Mouse (Mus musculus): ENCODE measurements at regions not wholly inside any gene's neighbourhood (a gene's known extent, or its start where the extent isn't known, plus 50 kb on each side); places are given as distances from the start of the nearest gene placed in this dataset.
"Not testable (repeated sequence)": the region's sequence is repeated elsewhere in the genome, so short reads cannot be mapped to it uniquely, and the experiment has no call there.

DNA sequence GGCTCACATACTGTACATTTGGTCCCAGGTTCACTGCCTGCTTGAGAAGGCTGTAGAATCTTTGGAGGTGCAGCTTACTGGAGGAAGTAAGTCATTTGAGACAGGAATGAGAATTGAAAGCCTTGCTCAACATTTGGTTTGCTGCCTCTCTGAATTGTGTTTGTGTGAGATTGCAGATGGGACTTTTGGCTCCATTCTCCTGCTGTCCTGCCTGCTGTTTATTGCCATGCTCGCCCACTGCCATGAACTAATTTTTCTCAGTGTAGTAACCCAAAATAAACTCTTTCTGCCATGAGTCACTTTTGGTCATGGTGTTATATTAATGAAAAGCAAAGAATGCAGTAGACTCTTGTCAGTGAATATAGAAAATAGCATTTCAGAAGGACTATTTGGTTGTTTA, 368.1 kb downstream of the Gm8797 start:
- in situ Hi-C loops (cut with MboI, MseI): no loop called here

DNA sequence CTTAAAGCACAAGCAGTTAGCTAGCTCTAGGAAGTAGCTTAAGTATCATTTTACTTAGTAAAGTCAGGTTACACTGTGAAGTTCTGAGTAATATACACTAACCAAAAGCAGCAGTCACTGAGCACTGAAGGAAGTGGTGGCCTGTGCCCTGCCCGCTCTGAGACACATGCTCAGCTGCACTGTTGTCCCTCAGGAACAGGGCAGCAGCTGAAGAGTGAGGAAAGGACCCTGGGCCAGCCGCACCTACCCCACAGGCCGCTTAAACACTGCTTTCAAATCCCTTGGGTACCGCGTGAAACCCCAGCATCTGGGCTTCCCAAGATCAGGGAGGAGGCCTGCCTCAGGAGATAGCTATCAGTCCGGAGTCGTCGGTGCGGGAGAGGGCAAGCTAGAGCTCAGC, 385.1 kb downstream of the Gm8797 start:
- in situ Hi-C loops (cut with MboI, MseI): not testable (repeated sequence)

DNA sequence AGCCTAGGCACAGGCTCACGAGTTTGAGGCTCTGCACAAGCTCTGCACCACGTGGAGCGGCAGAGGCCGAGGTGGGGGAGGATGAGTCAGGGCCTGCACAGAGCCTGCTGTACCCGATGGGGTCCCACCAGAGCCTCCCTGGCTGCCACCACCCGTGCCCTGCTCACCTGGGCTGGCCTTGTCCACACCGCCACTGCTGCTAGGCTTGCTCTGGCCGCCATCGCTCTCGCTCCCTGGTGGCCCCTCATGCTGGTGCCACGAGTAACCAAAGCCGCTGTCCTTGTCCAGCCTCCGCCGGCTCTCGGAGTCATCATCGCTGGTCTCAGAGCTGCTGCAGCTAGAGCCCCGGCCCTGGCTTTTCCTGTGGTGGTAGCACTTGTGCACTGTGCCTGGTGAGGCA, 386.8 kb downstream of the Gm8797 start:
- in situ Hi-C loops (cut with MboI, MseI): no loop called here

DNA sequence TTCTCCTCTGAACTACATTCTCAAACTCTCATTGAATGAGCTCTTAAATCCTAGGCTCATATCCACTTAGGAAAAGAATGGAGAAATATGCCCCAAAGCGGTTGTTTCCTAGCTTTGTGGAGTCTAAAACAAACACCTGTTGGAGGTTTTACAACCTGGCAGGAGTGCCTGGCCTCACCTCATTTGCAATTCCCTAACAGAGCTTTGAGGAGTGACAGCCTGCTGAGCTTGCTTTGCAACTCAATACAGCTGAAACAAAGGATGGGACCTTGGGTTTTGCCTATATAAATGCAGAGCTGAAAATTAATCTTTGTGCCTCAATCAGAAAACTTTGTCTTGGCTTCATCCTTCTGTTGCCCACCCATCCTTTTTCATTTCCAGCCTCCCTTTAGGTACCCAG, 423.2 kb downstream of the Gm8797 start:
- in situ Hi-C loops (cut with MboI, MseI): no loop called here

DNA sequence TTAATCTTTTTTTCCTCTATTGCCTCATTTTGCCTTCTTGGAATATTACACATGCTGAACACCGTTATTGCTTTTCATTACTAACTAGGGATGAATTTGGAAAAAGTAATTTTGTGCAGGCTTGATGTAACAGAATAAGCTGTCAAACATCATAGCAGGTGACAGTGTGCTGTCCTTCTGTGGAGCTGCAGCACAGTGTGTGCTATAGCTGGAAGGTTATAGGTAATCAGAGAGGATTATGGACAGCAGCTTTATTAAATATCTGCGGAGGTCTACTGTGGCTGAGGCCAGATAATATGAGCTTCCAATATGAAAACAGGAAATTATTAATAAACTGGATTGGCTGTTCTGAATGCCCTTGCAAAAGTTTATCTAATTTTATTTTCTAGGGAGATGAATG, 431.9 kb downstream of the Gm8797 start:
- in situ Hi-C loops (cut with MboI, MseI): loop anchor here in 1 of 2 experiments (10.0 kb wide), 1 partner anchor 418 kb away; no protein-coding TSS in a partner anchor

DNA sequence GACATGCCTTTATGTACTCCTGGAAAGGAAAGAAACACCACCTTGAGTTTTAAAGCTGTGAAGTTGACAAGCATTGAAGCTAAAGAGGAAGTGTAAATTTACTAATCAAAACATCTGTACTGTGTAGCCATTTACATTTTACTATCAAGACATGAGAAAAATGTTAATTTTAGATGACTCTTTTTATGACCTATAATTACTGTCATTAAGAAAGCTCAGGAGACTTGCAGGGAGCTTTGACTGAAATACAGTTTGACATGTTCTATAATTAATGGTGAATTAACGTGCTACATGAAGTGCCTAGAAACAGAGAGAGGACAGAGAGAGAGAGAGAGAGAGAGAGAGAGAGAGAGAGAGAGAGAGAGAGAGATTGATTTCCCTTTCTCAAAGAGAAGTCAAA, 432.8 kb downstream of the Gm8797 start:
- in situ Hi-C loops (cut with MboI, MseI): loop anchor here in 1 of 2 experiments (10.0 kb wide), 1 partner anchor 419 kb away; no protein-coding TSS in a partner anchor

DNA sequence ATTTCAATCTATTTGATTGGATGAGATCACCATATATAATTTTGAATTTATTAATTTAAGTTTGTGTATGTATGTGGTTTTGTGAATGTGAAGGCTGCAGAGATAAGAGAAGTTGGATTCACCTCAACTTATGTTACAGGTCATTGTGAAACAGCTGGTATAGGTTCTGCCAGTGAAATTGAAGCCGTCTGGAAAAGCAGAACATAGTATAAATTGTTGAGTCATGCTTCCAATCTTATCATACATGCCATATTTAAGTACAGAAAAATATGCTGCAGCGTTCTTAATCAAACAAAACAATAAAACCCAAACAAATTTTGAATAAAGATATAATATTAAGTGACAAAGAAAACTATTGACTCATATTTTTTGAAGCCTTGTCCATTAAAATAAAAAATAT, 415.6 kb downstream of the 1700008P02Rik start:
- in situ Hi-C loops (cut with MboI, MseI): no loop called here

DNA sequence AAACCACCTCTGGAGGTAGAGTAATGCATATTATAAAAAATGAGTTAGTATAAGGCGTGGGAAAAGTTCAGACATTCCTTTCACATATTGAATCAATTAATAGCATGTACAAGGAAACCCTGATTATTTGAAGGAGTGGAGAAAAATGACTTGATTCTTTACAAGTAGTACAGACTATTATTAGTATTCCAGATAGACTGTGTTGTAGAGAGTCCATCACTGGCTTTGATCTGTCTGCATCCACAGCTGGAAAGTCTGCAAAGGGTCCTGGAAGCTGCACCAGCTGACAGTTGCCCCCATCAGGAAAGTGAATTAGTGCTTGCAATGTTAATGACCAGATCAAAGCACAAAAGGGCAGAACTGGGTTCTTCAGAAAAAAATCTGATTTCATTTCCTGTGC, 391.6 kb downstream of the 1700008P02Rik start:
- in situ Hi-C loops (cut with MboI, MseI): no loop called here

Data from T-helper 17 cell (primary cell).